Mouse (Mus musculus): ENCODE measurements around the gene Ift43. TPM values are rescaled to one million over a fixed set of nuclear protein-coding genes. Genes with fewer than 3 reads are reported as not detected.

The Ift43 gene
- total and polyA plus RNA-seq, 3 experiments = 0.42 to 1.9 TPM; not detected in 1

GRCm38 (mm10) chr12:86086550-86086949, 4.2 kb downstream of the Ift43 start:
- no peak overlapping the region for H3K4me3 ChIP-seq (ENCODE audit: control insufficient read depth in 1 of 2, insufficient read depth in 1 of 2, low read depth in 2 of 2, low read length in 2 of 2)
- H3K79me2 ChIP-seq (ENCODE audit: control insufficient read depth, insufficient read depth, low read length, poor library complexity) = no peaks in the 10 kb centered on the region
- TF ChIP-seq MAFK (IDR thresholded peaks at IDR 0.05; ENCODE audit: borderline replicate concordance, low read depth, low read length) (no peak), NRF1 (IDR thresholded peaks at IDR 0.05; ENCODE audit: insufficient read depth, low read depth, low read length, poor library complexity, severe bottlenecking) (no peak), UBTF (IDR thresholded peaks at IDR 0.05; ENCODE audit: borderline replicate concordance, insufficient read depth, low read depth, low read length) (no peak), MXI1 (IDR thresholded peaks at IDR 0.05; ENCODE audit: low read depth, low read length) (no peak), EP300 (IDR thresholded peaks at IDR 0.05; ENCODE audit: low read depth in 1 of 2, low read length in 2 of 2) (no peak), POLR2AphosphoS5 (IDR thresholded peaks at IDR 0.05; ENCODE audit: borderline replicate concordance, low read depth, low read length) (no peak), RCOR1 (IDR thresholded peaks at IDR 0.05; ENCODE audit: low read depth, low read length) (no peak), USF1 (IDR thresholded peaks at IDR 0.05; ENCODE audit: low read depth, low read length) (no peak), CTCF (IDR thresholded peaks at IDR 0.05 in 2 of 3, conservative IDR thresholded peaks at IDR 0.05 in 1 of 3; ENCODE audit: control insufficient read depth in 1 of 3, insufficient read depth in 1 of 3, low read depth in 2 of 3, low read length in 3 of 3, poor library complexity in 1 of 3, severe bottlenecking in 1 of 3) (no peak), POLR2AphosphoS2 (IDR thresholded peaks at IDR 0.05; ENCODE audit: low read length) (no peak), USF2 (IDR thresholded peaks at IDR 0.05; ENCODE audit: borderline replicate concordance in 1 of 2, insufficient read depth in 1 of 2, low read depth in 1 of 2, low read length in 2 of 2) (no peak), GABPA (IDR thresholded peaks at IDR 0.05; ENCODE audit: low read depth, low read length) (no peak)
- no peaks in the 10 kb centered on the region; a peak in 1 of 4 replicates for H3K27me3 ChIP-seq (ENCODE audit: control insufficient read depth in 1 of 2, insufficient read depth in 2 of 2, low read length in 2 of 2)
- H3K27ac ChIP-seq (ENCODE audit: control insufficient read depth, low read depth, low read length) = no peak overlapping the region
- H3K4me1 ChIP-seq (ENCODE audit: control insufficient read depth in 1 of 2, insufficient read depth in 2 of 2, low read length in 2 of 2) = no peaks in the 10 kb centered on the region
- H3K9me3 ChIP-seq (replicated peaks; ENCODE audit: insufficient read depth, low read length) = no peaks in the 10 kb centered on the region
- no peaks in the 10 kb centered on the region for H3K36me3 ChIP-seq (ENCODE audit: control insufficient read depth in 1 of 2, insufficient read depth in 2 of 2, low read length in 2 of 2)
- no peak overlapping the region for H3K9ac ChIP-seq (ENCODE audit: control insufficient read depth, low read depth, low read length, poor library complexity, severe bottlenecking)
- DNase-seq (ENCODE audit: low read depth, low spot score) = no peak

- H3K27ac ChIP-seq (ENCODE audit: control insufficient read depth, low read depth, low read length) = no peak overlapping the region
- H3K9me3 ChIP-seq (replicated peaks; ENCODE audit: insufficient read depth, low read length) = no peaks in the 10 kb centered on the region
- no peaks in the 10 kb centered on the region for H3K79me2 ChIP-seq (ENCODE audit: control insufficient read depth, insufficient read depth, low read length, poor library complexity)
- H3K36me3 ChIP-seq (ENCODE audit: control insufficient read depth in 1 of 2, insufficient read depth in 2 of 2, low read length in 2 of 2) = no peaks in the 10 kb centered on the region
- TF ChIP-seq MYB (IDR thresholded peaks at IDR 0.05; ENCODE audit: low read depth, low read length) (no peak), USF2 (IDR thresholded peaks at IDR 0.05; ENCODE audit: borderline replicate concordance in 1 of 2, insufficient read depth in 1 of 2, low read depth in 1 of 2, low read length in 2 of 2) (no peak), ZC3H11A (IDR thresholded peaks at IDR 0.05; ENCODE audit: low read depth, low read length) (no peak), UBTF (IDR thresholded peaks at IDR 0.05; ENCODE audit: borderline replicate concordance, insufficient read depth, low read depth, low read length) (no peak), TBP (IDR thresholded peaks at IDR 0.05; ENCODE audit: low read depth, low read length) (no peak), MAZ (IDR thresholded peaks at IDR 0.05; ENCODE audit: low read depth, low read length) (no peak), NRF1 (IDR thresholded peaks at IDR 0.05; ENCODE audit: insufficient read depth, low read depth, low read length, poor library complexity, severe bottlenecking) (no peak), CTCF (IDR thresholded peaks at IDR 0.05 in 2 of 3, conservative IDR thresholded peaks at IDR 0.05 in 1 of 3; ENCODE audit: control insufficient read depth in 1 of 3, insufficient read depth in 1 of 3, low read depth in 2 of 3, low read length in 3 of 3, poor library complexity in 1 of 3, severe bottlenecking in 1 of 3) (no peak), MAX (IDR thresholded peaks at IDR 0.05; ENCODE audit: low read length) (no peak), RCOR1 (IDR thresholded peaks at IDR 0.05; ENCODE audit: low read depth, low read length) (no peak), POLR2AphosphoS5 (IDR thresholded peaks at IDR 0.05; ENCODE audit: borderline replicate concordance, low read depth, low read length) (no peak), ZKSCAN1 (IDR thresholded peaks at IDR 0.05; ENCODE audit: low read depth, low read length) (no peak), POLR2AphosphoS2 (IDR thresholded peaks at IDR 0.05; ENCODE audit: low read length) (no peak), CHD1 (IDR thresholded peaks at IDR 0.05; ENCODE audit: low read depth, low read length) (no peak), USF1 (IDR thresholded peaks at IDR 0.05; ENCODE audit: low read depth, low read length) (no peak), ZMIZ1 (IDR thresholded peaks at IDR 0.05; ENCODE audit: low read depth, low read length) (no peak), SIN3A (IDR thresholded peaks at IDR 0.05; ENCODE audit: low read length) (no peak)
- DNase-seq (ENCODE audit: low read depth, low spot score) = no peak
- H3K4me1 ChIP-seq (ENCODE audit: control insufficient read depth in 1 of 2, insufficient read depth in 2 of 2, low read length in 2 of 2) = no peaks in the 10 kb centered on the region
- no peak overlapping the region for H3K4me3 ChIP-seq (ENCODE audit: control insufficient read depth in 1 of 2, insufficient read depth in 1 of 2, low read depth in 2 of 2, low read length in 2 of 2)
- no peaks in the 10 kb centered on the region for H3K27me3 ChIP-seq (ENCODE audit: control insufficient read depth in 1 of 2, insufficient read depth in 2 of 2, low read length in 2 of 2)
- no peak overlapping the region for H3K9ac ChIP-seq (ENCODE audit: control insufficient read depth, low read depth, low read length, poor library complexity, severe bottlenecking)
Observed at GRCm38 (mm10) chr12:86088042-86088441, 5.7 kb downstream of the Ift43 start.

Measured in MEL (cell line).